Mouse (Mus musculus) gastrocnemius, postnatal 4 days (tissue): ENCODE data around the gene Six1. TPM values are rescaled to one million over a fixed set of nuclear protein-coding genes. Genes with fewer than 3 reads are reported as not detected.

Experiments
- DNase-seq, 2 experiments: peaks; one replicate each; pipeline ENCODE4 v3.0.0; 2021 to 2022; ENCODE audit warnings: low spot score in 2 of 2, mixed read lengths in 2 of 2
- total RNA-seq, 2 experiments: library from RNA; stranded (reverse); gene quantifications; 2 replicates each; pipeline ENCODE4 v1.2.3; 2021

The Six1 gene
- total RNA-seq, 2 experiments from 2014 or later = 51.0 to 60.8 TPM

DNA sequence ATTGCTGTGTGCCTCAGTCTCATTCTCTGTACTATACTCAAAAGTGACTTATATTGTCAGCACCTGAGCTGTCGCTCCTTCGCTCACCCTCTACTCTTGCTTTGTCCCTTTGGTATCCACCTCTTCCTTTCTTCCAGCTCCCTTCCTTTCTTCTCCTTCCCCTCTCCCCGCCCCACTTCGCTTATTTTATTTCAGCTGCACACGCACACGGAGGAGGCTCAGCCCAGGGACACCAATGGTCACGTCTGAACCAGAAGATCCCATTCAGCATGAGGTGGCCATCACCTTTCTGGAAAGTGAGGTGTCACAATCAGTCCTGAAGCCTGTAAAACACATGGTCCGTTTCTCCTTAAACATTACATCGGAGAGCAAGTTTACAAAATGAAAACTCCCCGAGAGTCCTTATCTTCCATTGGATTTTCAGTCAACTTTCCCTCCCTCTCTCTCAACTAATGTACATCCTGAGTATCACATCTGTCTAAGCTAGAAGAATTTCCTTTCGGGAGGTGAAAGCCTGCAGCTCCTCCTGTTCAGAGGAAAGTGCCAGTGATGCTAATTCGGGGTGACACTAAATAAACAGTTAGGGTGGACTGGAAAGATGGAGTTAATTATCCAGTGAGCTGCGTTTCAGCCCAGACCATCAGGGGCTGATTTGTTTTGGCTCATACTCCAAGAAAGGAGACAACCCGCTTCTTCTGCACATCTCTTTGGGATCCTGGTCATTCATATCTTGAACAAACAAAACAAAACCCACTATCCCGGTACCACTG, 2.7 kb downstream of the Six1 start:
- DNase-seq = no peak

DNA sequence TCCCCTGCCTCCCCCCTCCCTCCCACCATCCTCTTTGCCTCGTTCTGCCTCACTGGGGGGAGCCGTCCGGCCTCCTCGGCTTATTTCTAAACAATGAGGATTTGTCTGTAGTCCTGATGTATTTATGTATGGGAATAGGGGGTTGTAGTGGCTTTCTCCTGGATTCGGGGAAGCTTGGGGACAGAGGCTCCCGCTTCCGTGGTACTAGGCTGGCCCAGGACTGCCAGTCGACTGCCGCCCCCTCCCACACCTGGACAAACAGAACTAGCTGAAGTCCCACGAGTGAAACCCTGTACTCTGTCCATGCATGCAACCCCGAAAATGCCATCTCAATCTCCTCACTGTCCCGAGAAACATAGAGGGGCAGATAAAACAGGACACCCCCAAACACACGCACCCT, 3.4 kb downstream of the Six1 start:
- DNase-seq = no peak

DNA sequence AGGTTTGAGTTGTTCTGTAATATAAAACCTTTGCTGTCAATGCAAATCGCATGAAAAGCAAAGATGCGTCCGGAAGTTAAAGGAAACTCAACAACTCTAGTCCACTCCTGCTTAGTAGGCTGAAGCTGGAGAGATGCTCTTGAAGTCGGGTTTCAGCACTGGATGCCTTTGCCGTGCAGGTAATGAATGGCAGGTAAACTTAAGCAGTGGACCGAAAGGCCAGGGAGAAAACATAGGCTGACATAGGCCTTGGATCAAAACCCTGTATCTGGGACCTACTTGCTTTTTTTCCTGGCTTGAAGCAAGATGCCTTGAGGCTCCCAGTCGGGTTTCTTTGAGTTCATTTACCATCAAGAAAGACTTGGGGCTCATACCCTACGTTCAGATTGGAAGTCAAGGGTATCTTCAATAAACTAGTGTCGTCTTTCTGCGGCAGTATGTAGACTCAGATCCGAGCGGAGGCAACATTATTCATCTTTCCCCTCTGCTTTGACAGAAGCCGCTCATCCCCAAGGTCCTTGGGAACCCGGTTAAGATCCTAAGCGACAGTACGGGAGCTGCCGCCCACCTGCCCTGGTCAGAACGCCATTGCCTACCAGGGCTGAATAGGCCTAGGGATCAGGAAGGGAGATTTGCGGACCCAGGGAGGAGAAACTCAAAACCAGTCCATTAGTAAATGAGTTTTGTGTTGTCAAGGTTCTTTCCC, 4.0 kb downstream of the Six1 start:
- no peak for DNase-seq

DNA sequence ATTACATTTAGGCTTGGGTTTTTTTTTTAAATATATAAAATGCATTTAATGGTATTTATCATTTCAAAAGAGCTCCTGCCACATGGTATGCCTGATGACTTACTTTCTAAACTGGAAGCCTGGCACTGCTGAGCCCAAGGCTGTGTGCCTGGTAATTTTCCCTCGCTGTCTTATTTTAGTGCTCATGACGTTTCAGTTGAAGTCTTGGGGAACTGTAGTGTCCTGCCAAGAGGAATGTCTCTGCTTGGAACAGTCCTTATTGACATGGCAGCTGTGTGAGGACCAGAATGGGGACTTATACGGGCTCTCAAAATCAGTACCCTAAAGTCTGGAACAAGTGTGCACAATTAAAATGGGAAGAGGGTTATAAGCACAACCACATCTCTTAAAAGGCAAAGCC, 5.2 kb downstream of the Six1 start:
- no peak for DNase-seq

DNA sequence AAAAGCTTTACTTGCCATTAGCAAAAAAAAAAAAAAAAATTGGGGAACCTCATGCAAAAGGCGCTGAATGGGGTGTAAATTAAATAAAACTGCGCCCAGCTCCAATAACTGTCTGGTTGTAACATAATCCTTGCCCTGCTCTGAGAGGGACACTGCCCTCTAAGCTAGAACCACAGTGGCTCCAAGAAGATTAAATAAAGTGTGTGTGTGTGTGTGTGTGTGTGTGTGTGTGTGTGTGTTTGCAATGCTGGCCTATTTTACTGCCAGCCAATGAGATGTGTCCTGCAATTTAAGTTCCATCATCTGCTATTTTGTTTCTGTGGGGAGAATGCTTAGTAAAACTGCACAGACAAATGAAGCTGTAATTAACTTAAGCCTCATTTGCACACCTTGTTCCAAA, 6.1 kb downstream of the Six1 start:
- no peak for DNase-seq

DNA sequence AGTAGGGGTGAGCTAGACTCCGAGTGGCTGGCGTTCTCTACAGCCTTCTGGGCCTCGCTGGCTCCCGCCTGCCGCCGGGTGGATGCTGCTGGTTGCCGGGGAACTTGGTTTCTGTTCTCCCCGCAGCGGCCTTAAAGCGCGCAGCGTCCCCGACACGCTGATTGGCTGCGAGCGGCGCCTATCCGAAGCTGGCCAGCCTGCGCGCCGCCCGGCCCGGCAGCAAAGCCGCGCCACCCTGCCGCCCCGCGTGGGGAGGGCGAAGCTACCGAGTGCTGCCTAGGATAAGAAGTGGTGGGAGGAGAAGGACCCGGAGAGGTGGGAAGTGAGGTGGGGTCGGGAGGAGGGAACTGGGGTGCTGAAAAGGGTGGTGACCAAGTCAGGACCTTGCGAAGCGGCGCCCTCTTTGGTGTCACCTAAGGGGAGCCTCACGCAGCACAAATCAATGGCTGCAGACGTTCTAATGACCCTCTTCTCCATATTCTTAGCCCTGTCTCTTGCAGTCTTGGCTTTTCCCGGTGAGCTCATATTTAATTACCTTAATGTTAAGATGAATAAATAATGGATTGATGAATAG, 7.0 kb downstream of the Six1 start:
- DNase-seq = peak; percentile 83 to 89

DNA sequence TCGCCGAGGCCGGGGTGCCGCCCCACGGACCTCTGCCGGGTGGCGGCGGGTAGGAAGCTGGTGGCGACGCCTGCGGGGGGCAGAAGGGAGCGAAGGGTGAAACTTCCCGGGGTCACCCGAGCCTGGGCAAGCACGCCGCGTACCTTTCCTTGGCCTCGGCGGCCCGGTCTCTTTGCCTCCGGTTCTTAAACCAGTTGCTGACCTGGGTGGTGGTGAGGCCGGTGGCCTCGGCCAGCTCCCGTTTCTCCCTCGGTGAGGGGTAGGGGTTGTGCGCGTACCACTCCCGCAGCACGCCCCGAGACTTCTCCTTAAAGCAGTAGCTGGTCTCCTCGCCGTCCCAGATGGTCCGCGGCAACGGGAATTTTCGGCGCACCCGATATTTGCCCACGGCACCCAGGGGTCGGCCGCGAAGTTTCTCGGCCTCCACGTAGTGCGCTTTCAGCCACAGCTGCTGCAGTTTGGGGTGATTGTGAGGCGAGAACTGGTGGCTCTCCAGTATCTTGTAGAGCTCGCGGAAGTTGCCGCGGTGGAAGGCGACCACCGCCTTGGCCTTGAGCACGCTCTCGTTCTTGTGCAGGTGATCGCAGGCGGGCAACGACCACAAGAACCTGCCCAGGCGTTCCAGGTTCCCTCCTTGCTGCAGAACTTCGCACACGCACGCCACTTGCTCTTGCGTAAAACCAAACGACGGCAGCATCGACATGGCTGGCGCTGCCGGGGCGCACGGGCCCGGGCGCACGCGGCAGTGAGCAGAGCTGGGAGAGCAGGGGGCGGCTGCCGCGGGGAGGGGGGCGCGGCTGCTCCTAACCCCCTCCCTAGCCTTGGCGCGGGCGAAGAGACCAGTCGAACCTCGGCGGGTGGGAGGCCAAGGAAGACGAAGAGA, 7.7 kb downstream of the Six1 start:
- peak; percentile 45 to 58 for DNase-seq

DNA sequence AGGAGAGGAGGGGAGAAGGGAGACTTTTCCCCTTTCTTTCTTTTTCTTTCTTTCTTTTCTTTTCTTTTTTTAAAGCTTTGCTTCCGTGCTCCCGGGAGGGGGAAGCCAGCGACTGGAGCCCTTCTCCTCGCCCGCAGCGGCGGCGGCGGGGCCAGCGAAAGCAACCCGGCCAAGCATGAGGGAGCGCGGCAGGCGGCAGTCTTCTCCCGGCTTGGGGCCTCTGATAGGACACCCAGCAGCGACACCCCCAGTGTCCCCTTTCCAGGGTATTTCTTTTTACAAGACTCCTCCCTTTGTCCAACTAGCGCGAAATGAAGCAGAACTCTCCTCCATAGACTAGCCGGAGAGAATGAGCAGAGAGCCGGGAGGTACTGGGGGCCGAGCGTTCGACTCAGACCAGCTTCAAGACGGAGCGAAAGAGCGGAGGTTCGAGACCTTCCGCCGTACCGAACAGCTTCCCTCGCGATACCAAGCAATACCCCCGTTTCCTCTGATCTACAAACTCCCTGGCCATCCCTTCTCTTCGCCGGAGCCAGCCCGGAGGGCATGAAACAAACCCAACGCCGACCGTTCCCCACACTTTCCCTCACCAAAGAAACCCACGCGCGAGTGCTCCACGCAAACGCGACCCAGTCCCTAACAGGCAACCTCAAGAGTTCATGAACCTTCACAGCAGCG, 8.5 kb downstream of the Six1 start:
- peak; percentile 46 to 66 for DNase-seq

DNA sequence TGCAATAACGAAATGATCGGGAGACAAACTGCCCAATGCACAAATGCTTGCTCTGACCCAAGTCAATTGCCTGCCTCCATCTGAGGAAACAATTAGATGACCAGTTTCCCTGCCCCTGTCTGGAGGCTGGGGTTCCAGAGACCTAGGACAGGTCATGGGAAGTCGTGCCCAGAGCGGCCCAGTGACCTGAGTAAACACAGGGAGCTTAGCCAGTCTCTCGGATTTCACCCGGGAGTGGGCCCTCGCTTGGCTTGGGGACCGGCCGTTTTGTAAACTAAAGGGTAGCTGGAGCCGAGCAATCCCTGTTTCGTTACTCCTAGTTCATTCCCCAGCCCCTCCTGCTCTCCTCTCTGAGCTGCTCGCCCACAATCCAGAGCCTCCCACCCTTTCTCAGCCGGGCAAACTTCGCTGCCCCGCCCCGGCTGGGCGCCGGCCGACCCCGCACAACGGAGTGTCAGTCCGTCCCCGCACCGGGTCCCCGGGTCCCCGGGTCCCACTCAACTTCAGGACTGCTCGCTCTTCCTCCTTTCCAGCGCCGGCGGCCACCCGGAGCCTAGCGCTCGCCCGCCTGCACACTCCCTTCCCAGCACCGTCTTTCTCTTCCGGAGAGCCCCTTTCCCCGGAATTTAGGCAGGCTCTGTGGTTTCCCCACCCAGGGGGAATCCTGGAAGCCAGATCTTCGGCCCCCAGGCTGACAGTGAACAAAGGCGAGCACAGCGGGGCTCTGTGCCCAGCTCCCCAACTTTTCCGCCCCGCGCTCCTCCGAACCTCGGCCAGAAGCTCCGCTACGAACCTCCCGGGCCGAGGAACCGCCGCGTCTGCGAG, 9.3 kb downstream of the Six1 start:
- DNase-seq = peak; percentile 45 to 67

DNA sequence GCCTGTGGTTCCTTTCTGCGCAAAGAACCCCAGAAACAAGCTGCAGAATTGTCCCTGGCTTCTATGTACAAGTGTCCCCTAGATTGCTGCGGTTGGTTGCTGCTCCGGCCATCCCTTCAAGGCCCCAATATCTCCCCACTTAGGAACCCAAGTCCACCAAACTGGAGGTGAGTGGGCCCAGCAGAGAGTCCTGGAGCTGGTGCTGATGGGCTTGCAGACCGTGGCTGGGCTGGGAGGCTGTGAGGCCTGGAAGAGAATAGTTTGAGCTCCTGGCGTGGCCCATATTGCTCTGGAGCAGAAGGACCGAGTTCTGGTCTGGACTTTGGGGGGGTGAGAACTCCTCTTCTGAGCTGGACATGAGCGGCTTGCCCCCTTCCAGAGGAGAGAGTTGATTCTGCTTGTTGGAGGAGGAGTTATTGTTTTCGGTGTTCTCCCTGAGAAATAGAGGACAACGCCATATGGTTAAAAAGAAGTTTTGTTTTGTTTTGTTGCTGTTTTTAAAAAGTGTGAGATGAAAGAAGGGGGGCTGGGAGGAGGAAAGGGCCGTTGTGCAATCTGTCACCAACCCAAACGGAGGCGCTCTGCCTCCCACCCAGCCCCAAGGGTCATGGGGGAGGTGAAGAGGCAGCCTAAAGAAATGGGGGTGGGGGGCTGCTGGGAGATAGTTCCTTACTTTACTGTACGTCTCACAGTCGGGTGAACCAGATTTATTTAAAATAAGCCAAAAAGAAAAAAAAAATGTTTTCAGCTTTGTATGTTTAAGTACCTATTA, 10.1 kb downstream of the Six1 start:
- DNase-seq = peak in 1 of 2 experiments; percentile 43

DNA sequence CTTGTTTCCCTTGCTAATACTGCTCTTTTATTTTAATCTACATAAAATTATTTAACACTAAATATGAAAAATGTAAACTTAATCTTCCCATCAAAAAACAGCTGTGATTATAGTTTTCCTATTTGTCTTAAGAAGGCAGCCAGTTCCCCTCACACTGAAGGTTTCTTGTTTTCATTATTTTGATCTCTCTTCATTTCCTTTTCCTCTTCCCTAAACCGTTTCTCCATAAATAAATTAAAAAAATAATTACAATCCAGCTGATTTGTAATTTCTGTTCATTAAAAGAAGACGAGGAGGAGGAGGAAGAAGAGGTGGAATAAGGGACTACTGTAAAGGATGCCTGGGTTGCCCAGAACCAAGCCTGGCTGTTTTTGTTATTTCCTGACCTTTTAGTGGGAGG, 10.8 kb downstream of the Six1 start:
- DNase-seq = no peak

DNA sequence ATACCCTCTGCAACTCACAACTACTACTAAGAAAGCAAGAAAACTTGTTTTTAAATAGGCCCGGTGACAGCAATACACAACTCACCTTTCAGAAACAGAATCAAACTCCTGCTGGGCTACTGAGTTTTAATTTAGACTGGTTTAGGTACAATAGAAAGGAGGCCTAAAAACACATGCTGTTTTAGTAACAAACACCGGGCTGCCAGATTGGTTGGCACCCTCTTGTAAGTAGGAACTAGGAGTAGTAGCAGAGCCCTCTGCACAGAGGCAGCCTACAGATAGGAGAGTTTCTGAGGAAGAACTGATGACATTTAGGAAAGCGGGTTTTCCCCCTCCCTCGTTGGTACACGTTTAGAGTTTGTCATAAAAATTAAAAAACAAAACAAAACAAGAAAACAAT, 11.3 kb downstream of the Six1 start:
- DNase-seq = no peak

DNA sequence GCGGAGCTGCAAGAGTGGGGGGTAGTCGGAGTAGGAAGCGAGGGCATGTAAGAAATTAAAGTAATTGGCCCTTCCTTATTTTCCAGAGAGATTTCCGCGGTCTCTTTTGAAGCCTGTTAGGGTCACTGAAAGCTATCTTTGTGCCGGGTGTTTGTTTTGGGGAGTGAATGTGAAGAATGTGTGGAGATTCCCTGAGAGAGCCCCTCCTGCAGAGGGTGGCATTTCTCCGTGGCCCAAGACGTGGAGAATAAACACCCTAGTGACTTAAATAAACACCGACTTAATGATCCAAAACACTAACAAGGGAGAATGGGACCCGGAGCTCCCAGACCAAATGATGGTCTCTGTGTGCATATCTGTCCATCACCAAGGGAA, 12.4 kb downstream of the Six1 start:
- DNase-seq = no peak

DNA sequence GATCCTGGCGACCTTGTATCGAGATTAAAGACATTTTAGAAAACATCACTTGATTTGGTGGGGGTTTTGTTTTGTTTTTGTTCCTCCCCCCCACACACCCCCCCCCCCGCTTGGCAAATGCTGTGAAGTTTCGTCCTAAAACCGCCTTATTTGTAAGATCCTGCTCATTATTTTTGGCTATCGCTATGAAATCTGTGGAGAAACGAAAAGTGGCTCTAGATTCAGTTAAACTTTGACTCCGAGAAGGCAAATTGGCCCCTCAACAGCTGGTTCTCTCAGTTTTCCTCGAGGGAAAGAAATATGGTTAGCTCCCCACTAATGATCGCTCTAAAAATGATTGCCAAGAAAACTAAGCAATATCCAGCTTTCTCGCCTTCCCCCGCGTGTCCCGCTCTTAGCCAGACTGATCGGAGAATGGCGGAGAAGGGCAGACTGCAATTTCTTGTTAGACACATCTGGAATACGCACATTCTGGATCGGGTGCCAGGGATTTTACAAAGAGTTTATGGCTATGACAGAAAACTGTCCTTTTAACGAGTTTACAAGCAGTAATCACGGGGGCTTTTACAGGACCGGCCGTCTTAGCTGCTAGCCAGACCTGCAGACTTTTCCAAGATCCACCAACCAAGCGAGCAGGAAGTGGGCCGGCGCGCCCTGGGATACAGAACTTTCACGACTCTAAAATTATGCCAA, 13.0 kb downstream of the Six1 start:
- peak in 1 of 2 experiments; percentile 53 for DNase-seq

DNA sequence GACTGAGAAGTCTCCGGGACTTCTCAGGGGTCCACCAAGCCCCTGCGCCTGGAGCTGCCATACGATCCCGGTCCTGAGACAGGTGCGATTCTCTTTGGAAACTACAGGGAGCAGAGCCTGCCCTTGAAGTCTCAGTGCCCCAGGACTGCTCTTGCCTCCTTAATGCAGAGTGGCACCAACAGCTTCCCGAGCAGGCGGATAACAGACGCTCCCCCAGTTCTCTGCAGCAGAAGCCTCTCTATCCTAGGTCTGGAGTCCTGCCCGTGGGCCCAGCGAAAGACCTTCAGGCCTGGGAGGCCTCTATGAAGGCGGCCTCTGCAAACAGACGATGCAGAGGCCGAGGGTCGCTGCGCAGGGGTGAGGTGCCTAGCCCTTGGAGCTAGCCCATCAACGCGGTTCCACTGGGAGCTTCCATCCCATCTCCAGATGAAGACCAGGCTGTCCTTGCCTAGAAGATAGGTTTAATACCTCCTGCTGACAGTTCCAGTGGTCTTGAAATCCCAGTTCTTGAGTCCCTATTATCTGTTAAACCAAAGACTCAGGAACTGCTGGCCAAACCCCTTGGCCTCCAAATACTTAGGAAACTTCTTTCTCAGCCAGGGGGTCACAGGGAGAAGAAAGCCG, 13.6 kb downstream of the Six1 start:
- peak in 1 of 2 experiments; percentile 42 for DNase-seq

DNA sequence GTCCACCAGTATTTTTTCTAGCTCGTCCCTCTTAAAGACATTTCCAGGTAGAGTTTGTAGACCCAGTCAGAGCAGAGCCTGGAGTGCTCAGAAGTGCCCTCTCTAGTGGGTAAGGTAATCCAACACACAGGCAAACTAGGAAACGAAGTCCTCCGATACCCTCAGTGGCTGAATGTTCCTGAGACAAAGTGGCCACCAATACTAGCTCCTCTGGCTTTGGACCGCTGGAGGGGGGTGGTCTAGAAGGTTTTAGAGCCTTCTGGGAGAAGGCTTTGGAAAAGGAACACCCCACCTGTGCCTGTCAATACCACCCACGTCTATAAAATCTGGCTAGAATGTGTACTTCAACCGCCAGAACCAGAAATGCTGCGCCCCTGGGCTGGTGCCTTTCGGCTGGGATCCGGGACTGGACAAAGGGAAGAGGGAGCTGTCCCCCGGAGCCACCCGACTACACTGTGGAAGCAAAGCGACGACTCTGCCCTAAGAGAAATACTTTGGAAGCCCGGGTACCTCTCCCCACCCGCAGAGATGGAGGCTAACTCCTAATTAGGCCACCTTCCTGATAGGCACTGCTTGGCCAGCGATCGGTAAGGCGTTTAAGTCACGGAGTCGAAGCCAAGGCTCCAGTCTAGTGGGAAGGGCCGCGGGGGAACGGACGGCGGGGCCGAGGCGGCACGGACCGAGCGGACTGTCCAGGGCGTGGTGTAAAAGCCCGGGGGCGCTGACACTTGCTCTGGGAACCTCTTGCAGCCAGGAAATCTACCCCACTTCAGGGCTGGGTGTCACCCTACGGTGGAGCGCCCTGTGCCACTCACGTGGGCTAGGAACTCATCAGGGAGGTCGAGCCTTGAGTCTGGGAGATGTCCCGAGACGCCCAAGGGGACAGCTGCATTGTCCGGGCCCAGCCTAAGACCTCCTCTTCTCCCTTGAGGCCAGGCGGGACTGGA, 14.4 kb downstream of the Six1 start:
- DNase-seq = peak; percentile 39 to 61

DNA sequence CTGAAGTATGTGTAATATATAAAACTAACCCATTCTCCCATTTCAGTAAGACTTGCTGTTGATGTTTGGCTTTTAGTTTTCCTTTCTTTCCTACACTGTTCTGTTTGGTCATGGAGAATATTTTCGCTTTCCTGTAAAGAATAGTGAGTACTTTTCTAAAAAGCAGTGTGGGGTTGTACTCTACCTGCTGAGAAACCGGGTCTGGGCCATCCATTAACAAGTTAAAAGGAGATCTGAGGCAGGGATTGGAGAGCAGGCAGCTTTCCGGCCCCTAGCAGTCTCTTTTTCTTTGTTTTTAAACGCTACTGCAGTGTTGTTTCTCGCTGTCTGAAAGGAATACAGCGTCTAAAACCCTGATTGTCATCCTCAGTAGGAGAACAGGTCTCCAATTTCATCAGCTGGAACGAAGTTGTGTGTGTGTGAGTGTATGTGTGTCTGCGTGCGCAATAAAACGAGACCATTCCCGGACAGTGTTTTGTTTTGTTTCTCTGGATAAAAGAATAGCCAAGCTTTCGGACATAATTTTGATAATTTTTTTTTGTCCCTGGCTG, 15.2 kb downstream of the Six1 start:
- no peak for DNase-seq
